Mouse (Mus musculus): ENCODE measurements at regions not wholly inside any gene's neighbourhood (a gene's known extent, or its start where the extent isn't known, plus 50 kb on each side); places are given as distances from the start of the nearest gene placed in this dataset.

DNA sequence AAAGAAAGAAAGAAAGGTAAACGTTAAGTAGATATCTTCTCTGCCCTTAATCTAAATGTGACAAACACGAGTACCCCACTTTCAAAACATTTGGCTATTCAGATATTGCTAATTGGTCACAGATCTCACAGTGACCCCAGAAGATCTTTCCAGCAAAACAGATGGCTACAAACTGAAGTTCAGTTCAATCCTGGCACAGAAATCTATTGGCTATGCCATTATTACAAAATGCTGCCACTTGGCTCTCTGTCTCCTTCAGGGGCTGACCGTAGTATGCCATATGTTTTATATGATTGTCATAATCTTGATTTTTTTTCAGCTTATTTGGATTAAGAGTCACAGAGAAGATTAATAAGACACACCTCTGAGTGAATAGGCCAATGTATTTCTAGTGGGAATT is 873.2 kb downstream of the Slc22a22 start:
- TF ChIP-seq CTCF (conservative IDR thresholded peaks at IDR 0.05; ENCODE audit: low read length) = no peak
- TF ChIP-seq NANOG (IDR thresholded peaks at IDR 0.05; ENCODE audit: borderline replicate concordance, low read length) = no peak
- TF ChIP-seq POU5F1 (IDR thresholded peaks at IDR 0.05; ENCODE audit: borderline replicate concordance, low read length) = no peak

DNA sequence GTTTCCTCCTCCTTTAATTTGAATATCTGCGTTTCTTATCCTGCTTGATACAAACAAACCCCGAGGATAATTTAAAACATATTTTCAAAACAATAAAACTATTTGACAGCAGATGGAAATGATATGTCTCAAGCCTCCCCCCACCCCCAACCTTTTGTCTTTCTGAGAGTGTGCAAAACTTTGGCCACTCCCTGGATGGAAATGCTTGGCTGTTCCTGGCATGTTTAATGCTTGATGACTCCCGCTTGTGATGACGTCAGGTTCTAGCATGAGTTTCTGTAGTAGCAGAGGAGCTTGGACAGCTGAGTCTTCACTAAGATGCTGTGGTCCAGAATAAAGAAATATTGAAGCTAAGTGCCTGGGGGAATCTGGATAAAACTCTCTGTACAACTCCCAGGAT is 884.8 kb downstream of the Slc22a22 start:
- Histone ChIP-seq H3K36me3 (ENCODE audit: insufficient read depth, low read length) (no peaks in the 10 kb centered on the region), H3K9me3 (ENCODE audit: low read length) (no peaks in the 10 kb centered on the region), H3K4me3 (replicated peaks; ENCODE audit: low read length) (no peak overlapping the region), H3K4me1 (replicated peaks; ENCODE audit: low read depth, low read length) (no peaks in the 10 kb centered on the region), H3K27me3 (ENCODE audit: insufficient read depth, low read length) (no peaks in the 10 kb centered on the region)
- TF ChIP-seq NANOG (IDR thresholded peaks at IDR 0.05; ENCODE audit: borderline replicate concordance, low read length) (no peak), POU5F1 (IDR thresholded peaks at IDR 0.05; ENCODE audit: borderline replicate concordance, low read length) (no peak), CTCF (conservative IDR thresholded peaks at IDR 0.05; ENCODE audit: low read length) (no peak)

More for the DNA sequence above, 873.2 kb downstream of the Slc22a22 start:
- no peak overlapping the region for H3K4me3 ChIP-seq (replicated peaks; ENCODE audit: low read length)
- no peaks in the 10 kb centered on the region for H3K9me3 ChIP-seq (ENCODE audit: low read length)
- H3K4me1 ChIP-seq (replicated peaks; ENCODE audit: low read depth, low read length) = no peaks in the 10 kb centered on the region
- H3K27me3 ChIP-seq (ENCODE audit: insufficient read depth, low read length) = no peaks in the 10 kb centered on the region
- H3K36me3 ChIP-seq (ENCODE audit: insufficient read depth, low read length) = no peaks in the 10 kb centered on the region

DNA sequence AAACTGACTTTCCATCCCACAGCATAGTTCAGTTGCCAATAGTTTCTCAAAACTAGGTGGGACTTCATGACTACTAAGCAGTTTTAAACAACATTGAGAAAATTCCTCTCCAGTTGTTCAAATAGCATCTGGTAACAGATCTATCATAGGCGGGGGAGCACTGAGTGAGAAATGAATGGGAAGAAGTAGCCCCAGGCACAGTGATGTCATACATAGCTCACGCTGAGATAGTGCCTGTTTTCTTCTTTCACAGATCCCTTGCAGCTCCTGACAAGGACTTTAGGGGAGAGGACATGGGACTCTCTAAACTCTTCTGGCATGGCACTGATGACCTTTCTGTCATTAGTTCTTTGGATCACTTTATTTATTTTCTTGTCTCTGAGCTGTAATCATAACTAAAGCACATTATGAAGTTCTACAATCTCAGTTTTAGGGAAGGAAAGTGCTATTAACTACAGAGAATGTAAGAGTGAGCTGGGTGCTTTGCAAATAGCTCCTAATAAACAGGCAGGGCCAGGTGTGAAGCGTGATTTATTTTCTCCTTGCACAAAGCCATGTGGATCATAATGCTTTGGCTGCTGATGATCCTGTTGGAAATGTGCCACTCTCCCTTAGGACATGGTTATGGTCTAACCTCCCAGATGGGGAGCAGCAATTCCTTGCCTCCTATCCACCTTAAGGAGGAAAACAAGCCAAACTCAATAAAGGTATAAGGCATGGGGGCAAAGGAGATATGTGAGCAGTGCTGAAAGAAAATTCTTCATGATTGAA is 896.5 kb downstream of the Slc22a22 start:
- Histone ChIP-seq H3K4me1 (replicated peaks; ENCODE audit: low read depth, low read length) (no peaks in the 10 kb centered on the region), H3K27me3 (ENCODE audit: insufficient read depth, low read length) (no peaks in the 10 kb centered on the region), H3K9me3 (ENCODE audit: low read length) (no peaks in the 10 kb centered on the region), H3K4me3 (replicated peaks; ENCODE audit: low read length) (no peak overlapping the region), H3K36me3 (ENCODE audit: insufficient read depth, low read length) (no peaks in the 10 kb centered on the region)
- no peak for TF ChIP-seq CTCF (conservative IDR thresholded peaks at IDR 0.05; ENCODE audit: low read length)
- no peak for TF ChIP-seq POU5F1 (IDR thresholded peaks at IDR 0.05; ENCODE audit: borderline replicate concordance, low read length)
- TF ChIP-seq NANOG (IDR thresholded peaks at IDR 0.05; ENCODE audit: borderline replicate concordance, low read length) = no peak

DNA sequence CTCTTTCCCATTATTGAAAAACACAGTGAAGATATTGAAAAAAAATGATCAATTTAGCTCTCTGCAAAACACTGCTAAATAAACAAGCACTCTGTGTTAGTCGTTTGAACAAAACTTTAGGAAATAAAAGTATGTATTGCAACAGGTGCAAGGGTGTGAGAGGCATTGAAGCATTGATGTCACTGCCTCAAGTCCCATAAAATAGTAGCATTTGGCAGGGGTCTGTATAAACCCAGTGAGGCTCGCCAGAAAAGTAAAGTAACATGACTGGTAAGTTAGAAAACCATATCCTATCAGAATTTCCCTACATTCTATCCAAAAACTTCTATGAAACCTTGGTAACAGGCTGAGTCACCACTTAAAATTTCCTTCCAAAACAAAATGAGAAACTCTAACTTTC is 914.2 kb downstream of the Slc22a22 start:
- TF ChIP-seq NANOG (IDR thresholded peaks at IDR 0.05; ENCODE audit: borderline replicate concordance, low read length) (no peak), POU5F1 (IDR thresholded peaks at IDR 0.05; ENCODE audit: borderline replicate concordance, low read length) (no peak), CTCF (conservative IDR thresholded peaks at IDR 0.05; ENCODE audit: low read length) (no peak)
- no peak overlapping the region for H3K4me3 ChIP-seq (replicated peaks; ENCODE audit: low read length)
- H3K36me3 ChIP-seq (ENCODE audit: insufficient read depth, low read length) = no peaks in the 10 kb centered on the region
- H3K9me3 ChIP-seq (ENCODE audit: low read length) = no peaks in the 10 kb centered on the region
- H3K27me3 ChIP-seq (ENCODE audit: insufficient read depth, low read length) = no peaks in the 10 kb centered on the region
- H3K4me1 ChIP-seq (replicated peaks; ENCODE audit: low read depth, low read length) = no peaks in the 10 kb centered on the region

DNA sequence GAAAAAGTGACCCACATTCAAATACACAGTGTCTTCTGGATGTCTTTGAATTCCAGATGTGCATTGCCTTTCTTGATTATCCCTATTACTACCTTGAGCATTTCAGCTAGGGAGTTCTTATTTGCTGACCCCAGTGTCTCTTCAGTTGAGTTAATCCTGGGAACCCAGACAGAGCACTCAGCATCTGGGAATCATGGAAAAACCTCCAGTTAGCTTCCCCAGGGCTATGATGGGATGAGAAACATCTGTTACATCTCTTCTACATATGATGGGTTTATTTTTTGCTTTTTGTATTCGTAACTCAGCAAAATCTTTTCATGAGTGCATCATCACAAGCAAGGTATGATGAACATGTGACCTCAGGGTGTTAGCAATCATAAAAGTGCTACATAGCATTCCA is 914.6 kb downstream of the Slc22a22 start:
- Histone ChIP-seq H3K4me3 (replicated peaks; ENCODE audit: low read length) (no peak overlapping the region), H3K36me3 (ENCODE audit: insufficient read depth, low read length) (no peaks in the 10 kb centered on the region), H3K4me1 (replicated peaks; ENCODE audit: low read depth, low read length) (no peaks in the 10 kb centered on the region), H3K27me3 (ENCODE audit: insufficient read depth, low read length) (no peaks in the 10 kb centered on the region), H3K9me3 (ENCODE audit: low read length) (no peaks in the 10 kb centered on the region)
- no peak for TF ChIP-seq CTCF (conservative IDR thresholded peaks at IDR 0.05; ENCODE audit: low read length)
- TF ChIP-seq NANOG (IDR thresholded peaks at IDR 0.05; ENCODE audit: borderline replicate concordance, low read length) = no peak
- TF ChIP-seq POU5F1 (IDR thresholded peaks at IDR 0.05; ENCODE audit: borderline replicate concordance, low read length) = no peak

DNA sequence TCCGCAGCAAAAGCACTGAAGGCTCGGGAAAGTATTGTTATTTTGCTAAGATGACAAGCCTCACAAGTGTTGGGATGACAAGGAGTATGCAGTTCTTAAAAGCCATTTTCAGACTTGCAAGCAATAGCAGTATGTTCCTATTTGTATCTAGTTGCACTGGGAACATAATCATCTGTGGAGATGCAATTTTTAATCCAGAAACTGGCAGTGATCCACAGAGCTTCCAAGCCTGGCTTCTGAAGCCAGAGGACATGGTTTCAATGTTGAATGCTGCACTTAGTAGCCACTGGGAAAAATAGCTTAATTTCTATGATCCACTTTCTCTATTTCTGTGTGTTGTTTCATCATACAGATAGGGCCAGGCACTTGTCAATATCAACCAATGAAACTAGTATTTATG is 915.3 kb downstream of the Slc22a22 start:
- TF ChIP-seq POU5F1 (IDR thresholded peaks at IDR 0.05; ENCODE audit: borderline replicate concordance, low read length) (no peak), CTCF (conservative IDR thresholded peaks at IDR 0.05; ENCODE audit: low read length) (no peak), NANOG (IDR thresholded peaks at IDR 0.05; ENCODE audit: borderline replicate concordance, low read length) (no peak)
- Histone ChIP-seq H3K4me1 (replicated peaks; ENCODE audit: low read depth, low read length) (no peaks in the 10 kb centered on the region), H3K9me3 (ENCODE audit: low read length) (no peaks in the 10 kb centered on the region), H3K27me3 (ENCODE audit: insufficient read depth, low read length) (no peaks in the 10 kb centered on the region), H3K36me3 (ENCODE audit: insufficient read depth, low read length) (no peaks in the 10 kb centered on the region), H3K4me3 (replicated peaks; ENCODE audit: low read length) (no peak overlapping the region)

DNA sequence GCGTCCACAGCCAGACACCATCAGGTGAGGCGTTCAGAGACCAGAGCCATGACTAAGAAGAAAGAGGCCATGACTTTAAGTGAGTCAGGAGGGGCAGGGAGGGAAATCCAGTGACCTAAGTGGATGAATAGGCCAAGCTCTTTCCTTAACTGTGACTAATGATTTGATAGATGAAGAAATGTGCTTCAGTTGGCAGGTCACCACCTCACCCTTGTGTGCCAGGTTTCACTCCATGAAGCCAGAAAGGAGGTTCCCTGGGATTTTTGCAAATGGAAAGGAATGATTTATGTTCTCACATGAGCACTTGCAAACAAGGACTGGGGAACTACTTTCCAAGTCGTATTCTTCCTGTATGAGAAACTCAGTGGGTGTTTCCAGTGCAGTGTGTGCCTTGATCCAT is 923.0 kb downstream of the Slc22a22 start:
- H3K4me1 ChIP-seq (replicated peaks; ENCODE audit: low read depth, low read length) = no peaks in the 10 kb centered on the region
- no peaks in the 10 kb centered on the region for H3K9me3 ChIP-seq (ENCODE audit: low read length)
- no peak overlapping the region for H3K4me3 ChIP-seq (replicated peaks; ENCODE audit: low read length)
- no peaks in the 10 kb centered on the region for H3K36me3 ChIP-seq (ENCODE audit: insufficient read depth, low read length)
- no peak for TF ChIP-seq CTCF (conservative IDR thresholded peaks at IDR 0.05; ENCODE audit: low read length)
- no peak for TF ChIP-seq POU5F1 (IDR thresholded peaks at IDR 0.05; ENCODE audit: borderline replicate concordance, low read length)
- no peak for TF ChIP-seq NANOG (IDR thresholded peaks at IDR 0.05; ENCODE audit: borderline replicate concordance, low read length)
- H3K27me3 ChIP-seq (ENCODE audit: insufficient read depth, low read length) = no peaks in the 10 kb centered on the region

DNA sequence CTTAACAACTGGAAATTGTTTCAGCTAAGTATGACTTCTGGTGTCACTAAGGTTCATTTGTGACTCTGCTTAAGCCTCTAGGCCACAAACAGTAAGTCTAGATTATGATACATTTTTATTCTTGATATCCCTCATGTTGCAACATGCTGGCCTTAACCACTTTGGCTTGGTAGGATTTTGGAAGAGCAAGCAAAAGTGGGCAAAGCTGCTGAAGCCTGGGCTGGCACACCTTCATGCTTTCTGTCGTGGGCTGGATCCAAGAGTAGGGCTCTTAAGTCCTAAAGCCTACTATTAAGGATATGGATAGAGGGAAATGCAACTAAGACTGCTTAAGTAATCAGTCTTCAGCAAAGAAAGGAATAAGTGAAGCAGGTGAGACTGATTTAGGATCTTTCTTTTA is 923.6 kb downstream of the Slc22a22 start:
- H3K36me3 ChIP-seq (ENCODE audit: insufficient read depth, low read length) = no peaks in the 10 kb centered on the region
- no peaks in the 10 kb centered on the region for H3K27me3 ChIP-seq (ENCODE audit: insufficient read depth, low read length)
- no peak overlapping the region for H3K4me3 ChIP-seq (replicated peaks; ENCODE audit: low read length)
- TF ChIP-seq POU5F1 (IDR thresholded peaks at IDR 0.05; ENCODE audit: borderline replicate concordance, low read length) (no peak), CTCF (conservative IDR thresholded peaks at IDR 0.05; ENCODE audit: low read length) (no peak), NANOG (IDR thresholded peaks at IDR 0.05; ENCODE audit: borderline replicate concordance, low read length) (no peak)
- no peaks in the 10 kb centered on the region for H3K9me3 ChIP-seq (ENCODE audit: low read length)
- H3K4me1 ChIP-seq (replicated peaks; ENCODE audit: low read depth, low read length) = no peaks in the 10 kb centered on the region

DNA sequence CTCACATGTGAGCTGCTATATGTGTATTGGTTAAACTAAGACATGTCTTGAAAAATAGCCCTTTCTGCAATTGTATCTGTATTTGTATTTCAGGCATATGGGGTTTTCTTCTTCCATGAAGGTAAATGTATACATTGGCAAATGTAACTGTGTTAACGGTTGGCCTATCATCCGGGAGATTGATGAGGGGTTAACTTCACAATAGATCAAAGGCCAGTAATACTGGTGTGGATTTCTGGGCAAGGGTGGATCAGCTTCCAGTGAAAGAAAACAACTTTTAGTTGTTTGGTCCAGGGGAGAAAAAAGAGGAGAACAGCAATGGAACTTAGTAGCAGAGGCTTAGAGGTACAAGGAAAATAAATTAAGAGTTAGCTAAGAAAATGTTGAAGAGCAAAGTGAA is 945.9 kb downstream of the Slc22a22 start:
- Histone ChIP-seq H3K36me3 (ENCODE audit: insufficient read depth, low read length) (no peaks in the 10 kb centered on the region), H3K27me3 (ENCODE audit: insufficient read depth, low read length) (no peaks in the 10 kb centered on the region), H3K4me3 (replicated peaks; ENCODE audit: low read length) (no peak overlapping the region), H3K9me3 (ENCODE audit: low read length) (no peaks in the 10 kb centered on the region), H3K4me1 (replicated peaks; ENCODE audit: low read depth, low read length) (no peaks in the 10 kb centered on the region)
- TF ChIP-seq CTCF (conservative IDR thresholded peaks at IDR 0.05; ENCODE audit: low read length) (no peak), POU5F1 (IDR thresholded peaks at IDR 0.05; ENCODE audit: borderline replicate concordance, low read length) (no peak), NANOG (IDR thresholded peaks at IDR 0.05; ENCODE audit: borderline replicate concordance, low read length) (no peak)
